Mouse (Mus musculus): ENCODE results near the gene Psap.
A peak's percentile ranks its signal among the peaks of the same experiment; 100 is the strongest.

Psap gene

DNA sequence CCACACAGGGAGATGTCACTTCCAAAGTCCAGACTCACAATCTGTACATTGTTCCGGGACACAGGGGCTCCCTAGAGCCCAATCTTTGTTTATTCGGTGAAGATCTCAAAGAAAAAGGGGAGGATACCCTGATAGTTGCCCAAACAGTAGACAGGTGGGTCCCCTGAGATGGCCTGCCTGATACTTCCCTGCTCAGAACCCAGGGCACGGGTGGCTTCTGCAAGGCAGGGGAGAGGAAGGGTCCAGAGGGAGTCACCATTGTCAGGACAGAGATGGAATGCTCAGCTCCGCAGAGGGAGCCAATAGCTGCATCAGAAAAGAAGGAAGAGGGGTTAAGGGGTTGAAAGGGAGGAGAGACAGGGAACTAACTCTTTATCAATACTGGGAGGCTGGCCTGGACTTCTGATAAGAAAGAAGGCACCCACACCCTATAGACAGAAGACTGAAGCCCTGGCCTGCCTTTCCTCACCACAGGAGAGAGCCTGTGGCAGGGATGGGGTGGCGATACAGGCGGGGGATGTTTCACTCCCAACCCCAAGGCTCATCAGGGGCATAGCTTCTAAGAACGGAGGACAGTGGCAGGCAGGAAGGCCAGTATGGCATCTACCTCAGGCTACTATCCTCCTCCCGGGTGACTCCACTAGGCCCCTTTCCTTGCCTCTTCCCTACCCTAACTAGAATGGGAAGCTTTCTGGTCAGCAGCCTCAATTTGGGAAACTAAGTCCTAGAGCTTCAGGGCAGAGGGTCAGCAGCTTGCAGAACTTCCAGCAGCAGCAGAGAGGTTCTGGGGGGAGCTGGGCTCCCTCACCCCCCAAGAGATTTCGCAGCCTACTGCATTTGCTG is 70.6 kb downstream of the Psap start:
- DNase-seq (ENCODE audit: low spot score in 2 of 2) = no peak

DNA sequence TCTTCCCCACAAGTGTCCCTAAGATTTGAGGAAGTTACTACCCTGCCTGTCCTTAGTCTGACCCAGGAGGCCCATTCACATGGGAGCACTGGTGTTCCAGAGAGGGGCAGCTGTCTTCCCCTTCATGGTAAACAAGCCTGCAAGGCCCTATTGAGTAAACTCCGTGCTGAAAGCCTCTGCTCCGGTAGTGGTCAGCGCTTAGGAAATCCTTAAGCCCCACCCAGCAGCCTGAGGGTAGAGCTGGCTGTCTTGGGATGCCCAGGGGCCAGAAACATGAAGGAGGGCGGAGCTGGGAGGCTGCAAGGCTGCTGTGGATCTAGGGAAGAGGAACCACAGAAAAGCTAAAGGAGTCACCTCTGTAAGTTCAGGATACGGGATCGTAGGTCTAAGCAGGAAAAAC is 71.6 kb downstream of the Psap start:
- no peak for DNase-seq (ENCODE audit: low spot score in 2 of 2)

DNA sequence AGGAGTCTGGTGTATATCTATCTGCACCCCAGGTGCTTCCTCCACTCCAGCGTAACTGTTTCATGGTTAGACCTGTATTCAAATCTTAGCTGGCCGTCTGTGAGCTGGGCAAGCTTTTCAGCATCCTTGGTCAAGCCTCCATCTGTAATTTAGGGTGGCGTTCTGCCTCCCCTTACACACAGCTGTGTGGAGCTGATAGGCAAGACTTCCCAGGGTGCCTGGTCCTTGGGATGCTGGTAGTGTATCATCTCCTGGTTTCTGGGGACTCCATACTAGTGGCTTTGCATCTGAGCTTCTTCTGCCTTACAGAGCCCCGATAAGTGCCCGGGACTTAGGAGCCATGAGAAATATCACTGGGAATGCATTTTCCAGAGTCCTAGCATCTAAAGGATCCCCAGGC is 72.2 kb downstream of the Psap start:
- DNase-seq (ENCODE audit: low spot score in 2 of 2) = no peak

DNA sequence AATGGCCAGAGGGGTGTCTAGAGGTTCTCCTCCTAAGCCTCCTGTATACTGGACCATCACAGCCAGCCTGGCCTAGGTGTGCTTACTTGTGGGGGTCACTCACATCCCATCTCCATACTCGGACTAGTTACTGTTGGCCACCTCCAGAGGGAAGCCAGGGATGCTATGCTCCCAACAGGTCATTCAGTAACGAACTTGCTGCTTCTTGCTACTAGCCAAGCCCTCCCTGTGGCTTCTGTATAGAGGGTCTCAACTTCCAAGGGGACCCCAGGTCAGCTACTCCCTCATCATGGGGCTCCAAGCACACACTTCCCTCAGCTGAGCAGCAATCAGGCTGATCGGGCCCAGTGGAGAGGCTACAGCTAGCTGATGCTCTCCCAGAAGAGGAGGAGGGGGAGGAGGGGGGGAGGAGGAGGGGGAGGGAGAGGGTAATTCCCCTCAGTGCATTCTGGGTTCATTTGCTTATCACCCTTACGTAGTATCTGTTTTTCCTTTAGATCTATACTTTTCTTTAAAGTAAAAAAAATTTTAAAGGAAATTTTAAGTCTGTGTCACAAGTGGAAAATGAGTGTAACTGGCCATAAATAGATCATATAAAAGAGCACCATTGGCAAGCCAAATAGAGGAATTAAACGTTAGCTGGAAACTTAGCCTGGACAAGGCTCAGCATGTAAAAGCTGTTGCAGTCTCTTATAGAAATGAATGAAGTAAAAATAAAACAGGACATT is 72.8 kb downstream of the Psap start:
- no peak for DNase-seq (ENCODE audit: low spot score in 2 of 2)

DNA sequence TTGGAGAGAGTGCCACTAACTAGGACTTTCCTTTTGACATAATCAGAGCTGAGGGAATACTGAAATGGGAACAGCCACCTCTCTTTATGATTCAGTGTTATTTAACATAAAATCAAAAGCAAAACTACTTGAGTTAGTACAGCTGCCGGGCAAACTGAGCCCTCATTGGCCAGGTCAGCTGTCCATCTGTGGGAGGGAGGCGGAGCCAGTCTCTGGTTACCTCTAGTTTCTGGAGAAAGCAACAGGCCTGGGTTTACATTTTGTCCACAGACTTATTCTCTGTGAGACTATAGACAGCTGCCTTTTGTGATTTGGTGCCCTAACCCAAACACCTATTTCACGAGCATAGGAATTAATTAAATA is 73.4 kb downstream of the Psap start:
- peak in 1 of 2 experiments; percentile 60 for DNase-seq (ENCODE audit: low spot score in 2 of 2)

DNA sequence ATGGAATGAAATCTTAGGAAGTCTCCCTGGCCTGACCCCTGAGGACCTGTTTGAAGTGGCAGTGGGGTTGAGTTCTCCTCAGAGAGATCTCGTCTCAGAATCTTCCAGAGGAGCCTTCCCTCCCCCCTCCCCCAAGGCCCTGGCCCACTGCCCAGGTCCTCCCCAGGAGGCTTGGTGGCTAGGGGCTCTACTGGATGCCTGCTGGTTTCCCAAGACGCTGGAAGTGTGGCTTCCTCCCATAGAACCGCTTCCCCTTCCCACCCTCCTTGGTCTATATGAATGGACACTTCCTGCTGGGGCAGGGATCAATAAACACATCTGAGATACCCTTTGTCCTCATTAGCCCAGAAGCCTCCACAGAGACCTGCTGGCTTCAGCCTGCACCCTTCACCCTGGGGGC is 73.8 kb downstream of the Psap start:
- no peak for DNase-seq (ENCODE audit: low spot score in 2 of 2)

DNA sequence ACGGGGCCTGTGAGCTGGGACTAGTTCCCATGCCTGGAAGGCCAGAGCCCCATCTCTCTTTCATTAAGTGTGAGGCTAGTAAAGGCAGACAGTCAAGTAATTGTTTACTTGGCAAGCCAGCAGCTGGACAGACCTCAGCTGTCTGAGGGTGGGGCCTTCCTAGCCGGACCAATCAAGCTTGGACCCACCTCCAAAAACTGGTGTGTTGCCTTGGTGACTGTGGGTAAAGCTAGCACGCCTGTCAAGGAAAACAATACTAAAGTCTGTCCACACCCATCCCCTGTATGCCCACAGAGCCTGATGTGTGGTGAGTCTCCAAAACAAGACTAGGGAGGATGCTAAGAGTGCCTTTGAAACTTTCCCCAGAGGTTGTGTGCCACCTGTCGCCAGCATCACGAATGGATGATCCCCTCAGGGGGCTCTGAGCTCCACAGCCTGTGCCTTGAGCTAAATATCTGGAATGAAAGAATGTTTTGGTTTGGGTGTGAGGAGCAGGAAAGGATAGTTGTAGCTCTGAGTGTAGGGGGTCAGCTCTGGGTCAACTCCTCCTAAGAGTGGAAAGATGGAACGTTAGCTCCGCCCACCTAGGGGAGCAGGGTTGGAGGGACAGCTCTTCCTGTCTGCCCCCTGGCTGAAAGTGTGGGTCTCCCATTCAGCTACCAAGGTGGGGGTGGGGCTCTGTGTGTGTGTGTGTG is 74.5 kb downstream of the Psap start:
- no peak for DNase-seq (ENCODE audit: low spot score in 2 of 2)
